Mouse (Mus musculus) cerebellum, postnatal 14 days (tissue): ENCODE measurements at regions not wholly inside any gene's neighbourhood (a gene's known extent, or its start where the extent isn't known, plus 50 kb on each side); places are given as distances from the start of the nearest gene placed in this dataset.

ENCODE experiments used
- DNase-seq, 2 experiments: peaks; one replicate each; pipeline ENCODE4 v3.0.0; 2021; ENCODE audit warnings: mixed read lengths in 2 of 2

GRCm38 (mm10) chr13:3708896-3709631, 75.2 kb downstream of the Asb13 start:
- DNase-seq: no peak
